Mouse (Mus musculus) stomach, postnatal 0 days (tissue): Measurements from ENCODE around the gene Gm27179.
"Not testable (repeated sequence)": the region's sequence is repeated elsewhere in the genome, so short reads cannot be mapped to it uniquely, and the experiment has no call there.

ENCODE experiments used
- CTCF ChIP-seq: IDR thresholded peaks from 2 replicates; pipeline ENCODE4 v1.5.1; 2016; ENCODE audit warnings: antibody characterized with exemption, low read depth, mild to moderate bottlenecking, moderate library complexity
- EP300 ChIP-seq: optimal IDR thresholded peaks from 2 replicates; pipeline ENCODE3; 2016; ENCODE audit warnings: antibody characterized with exemption

GRCm38 (mm10) chr14:69488001-69488400, 24.3 kb downstream of the Gm27179 start:
- TF ChIP-seq CTCF, EP300: not testable (repeated sequence)
